Mouse (Mus musculus) fat pad, adult 2 months (tissue): ENCODE data around the gene Zfp618.

Source experiments
- DNase-seq: peaks from one replicate; pipeline ENCODE4 v3.0.0-alpha.2; 2011; ENCODE audit warnings: low read depth, low spot score; ENCODE audit errors: extremely low read depth

Zfp618 gene

GRCm38 (mm10) chr4:62998908-62999307 lies 33.5 kb downstream of the Zfp618 start:
- no peak for DNase-seq

DNA sequence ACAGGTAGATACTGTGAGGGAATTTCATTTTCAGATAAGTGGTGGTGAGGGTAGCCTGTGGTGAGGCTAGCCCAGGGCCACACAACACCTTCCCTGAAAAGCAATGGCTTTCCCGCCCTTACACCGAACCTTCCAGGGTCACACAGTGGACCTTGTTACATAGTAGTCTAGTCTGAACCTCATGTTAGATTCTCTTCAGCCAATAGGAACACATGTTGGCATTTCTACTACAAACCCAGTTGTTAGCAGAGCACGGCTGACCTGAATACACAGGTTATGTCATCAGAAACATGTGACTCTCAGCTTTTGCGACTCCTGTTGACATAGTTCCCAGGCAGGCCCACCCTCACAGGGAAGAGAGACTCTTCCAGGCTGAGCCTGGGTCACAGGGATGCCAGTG lies 33.9 kb downstream of the Zfp618 start:
- DNase-seq, result no peak

- no peak for DNase-seq
Observed at GRCm38 (mm10) chr4:62999916-63000315, 34.5 kb downstream of the Zfp618 start.

- no peak for DNase-seq
Observed at GRCm38 (mm10) chr4:63000316-63001055, 35.1 kb downstream of the Zfp618 start.

GRCm38 (mm10) chr4:63002386-63002785 lies 37.0 kb downstream of the Zfp618 start:
- DNase-seq, result no peak

DNA sequence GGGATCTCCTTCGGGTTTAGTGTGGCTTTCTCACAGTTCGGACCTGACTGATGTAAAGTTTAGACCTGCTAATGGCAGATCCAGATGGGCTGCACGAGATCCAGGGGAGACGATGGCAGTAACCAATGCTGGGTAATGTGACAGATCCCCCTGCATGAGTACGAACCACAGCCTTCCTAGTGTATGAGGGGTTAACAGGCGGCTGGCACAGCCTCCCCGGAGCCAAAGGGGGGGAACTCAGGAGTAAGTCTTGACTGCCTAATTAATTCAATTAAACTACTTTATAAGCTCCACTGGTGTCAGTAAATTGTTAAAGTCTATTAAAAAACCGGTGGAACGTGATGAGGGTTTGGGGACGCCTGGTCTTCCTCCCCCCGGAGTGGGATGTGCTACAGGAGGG lies 39.1 kb downstream of the Zfp618 start:
- DNase-seq, result no peak

GRCm38 (mm10) chr4:63005446-63006185 lies 40.2 kb downstream of the Zfp618 start:
- DNase-seq, result no peak

DNA sequence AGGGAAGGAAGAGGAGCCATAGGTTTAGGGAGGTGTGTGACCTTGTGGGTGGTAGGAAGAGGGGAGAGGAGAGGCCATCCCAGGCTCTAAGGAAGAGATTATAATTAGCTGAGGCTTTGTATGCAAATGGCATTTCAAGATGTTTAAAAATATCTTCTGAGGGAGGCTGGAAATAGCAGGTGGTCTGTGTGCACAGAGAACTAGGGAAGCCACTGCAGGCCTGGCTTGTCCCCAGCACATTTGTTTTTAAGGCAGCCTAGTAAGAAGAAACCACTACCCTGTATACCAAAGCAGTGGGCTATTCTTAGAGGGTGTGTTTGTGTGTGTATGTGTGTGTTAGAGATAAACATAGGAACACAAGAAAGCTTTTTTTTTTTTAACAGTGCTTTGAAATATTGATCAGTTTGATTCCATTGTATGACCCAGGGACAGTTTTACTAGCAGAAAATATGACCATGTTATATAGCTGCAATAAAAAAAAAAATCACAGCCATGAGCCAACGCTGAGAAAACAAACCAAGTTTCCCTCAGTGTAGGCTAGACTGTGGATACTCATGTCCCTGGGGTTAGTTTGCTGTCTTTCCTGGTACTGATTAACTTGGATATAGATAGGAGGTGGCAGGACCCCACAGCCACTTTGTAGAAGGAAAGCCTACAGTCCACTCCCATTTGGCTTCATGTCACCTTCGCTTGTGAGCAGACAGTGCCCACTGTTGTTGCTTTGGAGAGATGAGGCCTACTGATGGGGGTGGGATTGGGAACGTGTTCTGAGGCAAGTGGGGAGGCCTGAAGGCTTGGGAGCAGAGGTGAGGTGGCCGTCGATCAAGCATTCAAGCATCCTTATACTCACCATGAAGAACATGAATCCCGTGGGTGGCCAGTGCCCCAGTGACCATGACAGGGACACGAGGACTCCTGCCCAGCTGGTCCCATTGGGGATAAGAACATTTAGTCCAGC lies 41.1 kb downstream of the Zfp618 start:
- DNase-seq, result no peak

DNA sequence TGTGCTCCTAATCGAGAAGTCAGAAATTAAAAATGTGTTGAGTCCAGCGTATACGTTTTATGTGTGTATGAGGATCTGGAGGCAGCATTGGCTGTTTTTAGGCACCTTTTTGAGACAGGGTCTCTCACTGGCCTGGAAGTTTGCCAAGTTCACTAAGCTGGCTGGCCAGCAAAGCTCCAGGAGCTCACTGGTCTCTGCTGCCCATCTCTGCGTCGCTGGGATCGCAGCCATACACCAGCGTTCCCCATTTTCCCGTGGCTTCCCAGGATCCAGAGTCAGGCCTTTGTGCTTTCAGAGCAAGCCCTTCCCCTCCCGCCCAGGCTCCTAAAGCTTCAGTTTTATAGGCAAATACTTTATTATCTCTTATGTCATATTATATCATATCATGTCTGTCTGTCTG lies 42.8 kb downstream of the Zfp618 start:
- no peak for DNase-seq

DNA sequence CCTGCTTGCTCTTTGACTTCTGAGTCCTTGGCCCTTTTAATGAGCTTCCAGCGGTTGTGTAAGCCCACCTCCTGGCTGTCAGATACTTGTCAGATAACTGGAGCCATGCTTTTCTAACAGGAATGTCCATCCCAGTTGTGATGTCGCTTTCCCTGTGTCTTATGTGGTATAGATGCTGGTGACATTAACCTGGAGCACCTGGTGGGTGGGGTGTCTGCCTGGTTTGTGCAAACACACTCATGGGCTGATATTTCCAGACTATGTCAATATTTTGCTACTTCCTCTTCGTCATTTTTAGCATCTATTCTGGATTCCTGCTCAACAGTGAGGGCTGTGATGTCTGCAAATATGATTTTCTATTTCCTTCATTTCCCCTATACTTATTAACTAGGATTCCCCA lies 43.4 kb downstream of the Zfp618 start:
- DNase-seq, result no peak

DNA sequence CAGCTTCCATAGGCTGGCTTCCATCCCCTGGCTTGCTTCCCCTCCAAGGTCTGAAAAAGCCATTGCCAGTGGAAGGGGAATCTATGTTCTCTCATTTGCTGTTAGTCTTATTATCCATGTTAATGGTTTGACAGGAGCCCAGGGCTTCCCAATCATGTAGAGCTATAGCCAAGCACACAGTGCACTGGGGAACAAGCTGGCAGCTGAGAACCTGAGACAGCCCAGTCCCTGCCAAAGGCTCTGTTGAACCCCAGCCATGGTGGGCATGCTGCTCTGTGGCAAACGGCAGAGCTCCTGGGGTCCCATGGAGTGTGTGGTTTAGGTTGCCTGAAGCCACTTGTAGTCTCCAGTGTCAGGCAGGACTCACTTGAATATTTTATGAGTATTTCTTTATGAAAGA lies 44.4 kb downstream of the Zfp618 start:
- DNase-seq, result no peak

DNA sequence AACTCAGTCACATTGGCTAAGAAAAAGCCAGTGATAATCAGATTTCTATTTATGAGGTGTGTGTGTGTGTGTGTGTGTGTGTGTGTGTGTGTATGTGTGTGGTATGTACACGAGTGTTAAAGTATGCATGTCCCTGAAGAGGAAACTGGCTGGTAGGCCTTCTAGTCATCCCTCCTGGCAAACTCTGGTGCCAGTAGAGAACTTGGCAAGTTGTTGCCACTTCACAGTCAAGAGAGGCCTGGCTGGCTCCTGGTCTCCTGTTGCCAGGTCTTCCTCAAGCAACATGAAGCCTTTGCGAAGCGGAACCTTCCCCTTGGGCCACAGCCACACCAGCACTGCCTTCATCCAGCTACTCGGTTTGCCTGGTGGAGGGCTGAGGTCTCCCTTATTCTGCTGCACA lies 44.9 kb downstream of the Zfp618 start:
- DNase-seq, result no peak

- no peak for DNase-seq
Observed at GRCm38 (mm10) chr4:63018616-63019015, 53.2 kb downstream of the Zfp618 start.

DNA sequence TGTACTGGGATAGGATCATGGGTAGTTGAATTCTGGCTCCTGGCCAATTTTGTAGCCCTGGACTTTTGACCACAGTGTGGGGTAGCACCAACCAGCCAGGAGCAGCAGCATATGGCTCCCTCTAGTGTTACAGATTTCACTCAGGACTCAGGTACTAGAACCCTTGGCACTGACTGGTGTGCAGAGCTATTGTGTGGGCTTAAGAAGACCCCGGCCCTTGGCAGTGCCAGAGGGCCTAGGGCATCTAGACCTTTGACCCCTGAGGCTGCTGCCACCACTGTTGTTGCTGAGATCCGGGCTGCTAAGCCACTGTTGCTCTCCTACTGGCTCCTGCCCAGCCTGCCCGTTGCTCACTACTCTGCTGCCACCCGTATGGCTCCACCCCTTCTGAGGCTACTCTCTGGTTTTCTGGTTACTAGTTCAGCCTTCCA lies 54.1 kb downstream of the Zfp618 start:
- DNase-seq, result no peak

- DNase-seq, result no peak
Observed at GRCm38 (mm10) chr4:63021034-63021700, 55.8 kb downstream of the Zfp618 start.

DNA sequence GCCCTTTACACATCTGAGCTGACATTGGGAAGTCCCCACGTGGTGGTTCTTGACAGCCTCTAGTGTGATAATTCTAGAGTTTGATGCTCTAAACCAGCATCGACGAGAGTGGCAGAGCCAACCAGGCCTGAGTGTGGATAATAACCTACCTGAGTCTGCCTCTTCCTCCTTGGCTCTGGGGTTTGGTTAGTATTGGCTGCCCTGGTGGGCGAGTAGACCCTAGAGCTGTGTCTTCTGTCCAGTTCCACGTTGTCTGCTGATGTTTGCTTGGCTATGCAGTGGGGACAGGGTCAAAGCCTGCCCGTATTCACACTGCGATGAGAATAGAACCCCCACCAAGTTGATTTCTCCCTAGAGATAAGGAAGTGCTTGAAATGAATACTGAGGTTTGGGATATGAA lies 58.1 kb downstream of the Zfp618 start:
- DNase-seq, result no peak

- DNase-seq, result no peak
Observed at GRCm38 (mm10) chr4:63024098-63024497, 58.7 kb downstream of the Zfp618 start.

GRCm38 (mm10) chr4:63024734-63025256 lies 59.4 kb downstream of the Zfp618 start:
- DNase-seq, result no peak

GRCm38 (mm10) chr4:63025306-63025705 lies 59.9 kb downstream of the Zfp618 start:
- DNase-seq, result no peak

DNA sequence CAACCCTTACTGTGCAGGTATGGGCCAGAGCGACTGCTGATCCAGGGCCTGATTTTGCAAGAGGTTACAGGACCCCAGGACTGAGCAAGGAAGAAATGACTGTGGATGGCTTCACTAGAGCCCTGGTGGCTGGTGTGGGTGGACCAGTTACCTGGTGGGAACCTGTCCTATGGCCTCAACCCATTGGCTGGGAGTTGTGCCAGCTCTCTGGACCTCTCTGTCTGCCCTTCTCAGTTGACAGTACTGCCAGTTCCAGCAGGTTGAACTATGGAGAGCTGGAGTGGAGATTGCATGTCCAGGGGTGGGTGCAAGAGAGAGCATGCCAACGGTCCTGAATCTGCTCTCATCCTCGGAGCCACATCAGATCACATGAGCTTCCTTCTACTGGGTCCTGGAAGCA lies 60.9 kb downstream of the Zfp618 start:
- DNase-seq, result no peak

DNA sequence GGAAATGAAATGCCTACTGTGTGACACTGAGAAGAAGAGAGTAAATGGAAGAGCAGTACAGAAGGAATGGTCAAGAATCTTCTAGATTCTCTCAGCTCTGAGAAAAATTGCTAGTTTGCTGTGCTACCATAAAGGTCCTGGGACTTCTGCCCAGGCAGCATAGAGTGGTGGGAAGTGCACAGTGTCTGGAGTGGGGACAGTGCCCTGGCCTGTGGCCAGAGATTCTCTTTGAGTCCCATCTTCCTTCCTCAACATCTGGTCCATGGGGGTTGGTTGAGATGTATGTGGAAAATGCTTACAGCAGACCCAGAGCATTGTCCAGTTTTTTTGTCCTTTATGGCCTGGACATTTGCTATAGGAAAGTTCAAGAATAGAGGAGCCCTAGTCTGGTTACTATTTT lies 62.1 kb downstream of the Zfp618 start:
- no peak for DNase-seq
